Mouse (Mus musculus): ENCODE results near the gene Erc1. TPM values are rescaled to one million over a fixed set of nuclear protein-coding genes. Genes with fewer than 3 reads are reported as not detected.

The Erc1 gene
- polyA plus RNA-seq, 1 experiment from 2014 or later = 22.5 TPM

DNA sequence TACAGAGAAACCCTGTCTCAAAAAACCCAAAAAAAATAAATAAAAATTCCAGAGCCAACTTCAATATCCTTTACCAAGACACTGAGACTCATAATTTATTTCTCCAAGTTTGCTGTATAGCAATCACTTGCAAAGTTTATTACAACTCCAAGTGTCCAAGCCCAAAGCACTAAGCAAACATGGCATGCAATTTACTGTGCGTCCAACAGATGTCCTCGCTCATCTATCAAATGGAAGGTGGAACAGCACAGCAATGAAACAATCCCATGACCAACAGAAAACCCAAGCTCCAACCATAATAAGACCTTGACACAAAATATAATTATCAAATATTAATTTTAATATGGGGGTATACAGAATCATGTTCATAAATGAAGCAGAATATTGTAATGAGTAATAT is 55.4 kb downstream of the Erc1 start:
- H3K9me3 ChIP-seq = no peaks in the 10 kb centered on the region
- peaks cover 14% of the 10 kb centered on the region; the same call in 1 of the 2 replicates for H3K36me3 ChIP-seq
- H3K27ac ChIP-seq = no peak overlapping the region
- H3K4me3 ChIP-seq = no peak overlapping the region
- H3K4me1 ChIP-seq = no peaks in the 10 kb centered on the region
- 53% methylated on average over 2 of the region's 2 CpGs for WGBS
- H3K27me3 ChIP-seq (ENCODE audit: insufficient read depth, poor library complexity, severe bottlenecking) = no peaks in the 10 kb centered on the region
- no peak for DNase-seq (ENCODE audit: low spot score)

DNA sequence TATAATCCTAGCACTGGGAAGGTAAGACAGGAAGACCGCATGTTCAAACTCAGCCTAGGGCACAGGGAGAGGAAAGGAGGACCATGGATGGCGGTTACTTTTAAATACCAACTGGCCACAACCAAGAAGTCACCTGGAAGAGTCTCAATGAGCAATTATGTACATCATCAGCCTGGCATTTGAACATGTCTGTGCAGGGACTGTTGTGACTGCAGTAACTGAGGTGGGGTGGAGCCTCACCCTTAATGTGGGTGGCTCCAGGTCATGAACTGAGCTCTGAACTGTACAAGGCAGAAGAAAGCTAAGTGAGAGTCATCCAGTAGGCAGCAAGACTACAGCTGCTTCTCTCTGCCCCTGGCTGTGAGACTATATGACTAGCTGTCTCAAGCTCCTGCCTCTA is 65.6 kb downstream of the Erc1 start:
- no peaks in the 10 kb centered on the region for H3K27me3 ChIP-seq (ENCODE audit: insufficient read depth, poor library complexity, severe bottlenecking)
- H3K4me3 ChIP-seq = no peak overlapping the region
- 96% methylated on average over 2 of the region's 2 CpGs for WGBS
- H3K36me3 ChIP-seq = peaks cover 6% of the 10 kb centered on the region; the same call in 1 of the 2 replicates
- H3K4me1 ChIP-seq = no peaks in the 10 kb centered on the region
- no peaks in the 10 kb centered on the region for H3K9me3 ChIP-seq
- DNase-seq (ENCODE audit: low spot score) = no peak
- no peak overlapping the region for H3K27ac ChIP-seq

DNA sequence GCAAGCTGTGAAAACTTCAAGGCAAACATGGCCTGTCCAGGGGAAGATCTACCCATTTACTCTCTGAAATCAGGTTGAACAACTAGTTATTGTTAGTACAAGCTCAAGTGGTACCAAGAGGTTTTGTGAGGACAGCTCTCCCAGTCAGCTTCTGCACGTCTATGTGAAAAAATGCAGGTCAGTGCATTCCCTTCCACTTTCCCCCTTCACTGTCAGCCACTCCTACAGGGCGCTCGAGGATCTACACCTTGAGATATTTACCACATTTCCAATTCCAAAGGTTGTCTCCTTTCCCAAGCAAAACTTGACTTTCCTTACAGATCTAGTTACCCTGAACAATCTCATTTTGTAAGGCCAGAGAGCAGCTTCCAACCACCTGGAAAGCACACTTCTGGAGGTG is 66.9 kb downstream of the Erc1 start:
- WGBS = 67% methylated on average over 3 of the region's 3 CpGs
- Histone ChIP-seq H3K4me3 (no peak overlapping the region), H3K27ac (no peak overlapping the region), H3K36me3 (peaks cover 6% of the 10 kb centered on the region; the same call in 1 of the 2 replicates), H3K27me3 (ENCODE audit: insufficient read depth, poor library complexity, severe bottlenecking) (no peaks in the 10 kb centered on the region), H3K9me3 (no peaks in the 10 kb centered on the region), H3K4me1 (no peaks in the 10 kb centered on the region)
- no peak for DNase-seq (ENCODE audit: low spot score)

DNA sequence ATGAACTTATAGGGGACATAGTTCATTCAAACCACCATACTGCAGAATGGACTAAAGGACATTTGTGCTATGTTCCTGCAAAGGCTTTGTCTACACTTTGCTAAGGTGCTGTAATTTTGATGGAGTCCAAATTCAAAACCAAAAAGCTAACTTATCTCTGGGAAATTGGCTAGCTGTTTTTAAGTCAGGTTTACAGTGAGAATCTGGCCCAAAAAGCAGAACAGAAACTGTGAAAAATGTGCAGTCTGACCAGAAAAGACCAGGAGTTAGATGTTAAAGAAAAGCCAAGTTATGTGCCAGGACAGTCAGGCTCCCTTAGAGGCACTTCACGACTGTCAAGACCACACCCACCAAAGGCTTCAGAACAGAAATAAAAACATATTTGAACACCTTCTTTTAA is 79.2 kb downstream of the Erc1 start:
- no peak overlapping the region for H3K27ac ChIP-seq
- H3K27me3 ChIP-seq (ENCODE audit: insufficient read depth, poor library complexity, severe bottlenecking) = no peaks in the 10 kb centered on the region
- no peak overlapping the region for H3K4me3 ChIP-seq
- 62% methylated on average over 1 of the region's 1 CpGs for WGBS
- H3K36me3 ChIP-seq = peaks cover 8% of the 10 kb centered on the region; the same call in 1 of the 2 replicates
- no peak for DNase-seq (ENCODE audit: low spot score)
- H3K9me3 ChIP-seq = no peaks in the 10 kb centered on the region
- H3K4me1 ChIP-seq = no peaks in the 10 kb centered on the region

DNA sequence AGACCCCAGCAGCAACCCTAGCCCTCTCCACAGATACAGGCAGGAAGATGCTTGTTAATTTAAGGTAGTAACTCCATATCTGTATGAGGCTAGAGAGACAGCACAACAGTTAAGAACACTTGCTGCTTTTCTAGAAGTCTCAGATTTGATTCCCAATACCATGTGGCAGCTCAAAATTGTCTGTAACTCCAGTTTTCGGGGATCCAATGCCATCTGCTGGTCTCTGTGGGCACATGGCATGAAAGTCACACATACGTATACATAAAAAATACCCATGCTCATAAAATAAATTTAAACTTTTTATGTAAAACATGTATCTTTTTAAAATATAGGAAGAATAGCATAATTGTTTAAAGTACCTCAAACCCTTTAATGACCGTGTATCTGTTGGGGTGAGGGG is 83.6 kb downstream of the Erc1 start:
- DNase-seq (ENCODE audit: low spot score) = no peak
- 87% methylated on average over 3 of the region's 3 CpGs for whole genome bisulfite sequencing
- Histone ChIP-seq H3K4me1 (no peaks in the 10 kb centered on the region), H3K9me3 (no peaks in the 10 kb centered on the region), H3K27me3 (ENCODE audit: insufficient read depth, poor library complexity, severe bottlenecking) (no peaks in the 10 kb centered on the region), H3K36me3 (peaks cover 6% of the 10 kb centered on the region; the same call in 1 of the 2 replicates), H3K27ac (no peak overlapping the region), H3K4me3 (no peak overlapping the region)

DNA sequence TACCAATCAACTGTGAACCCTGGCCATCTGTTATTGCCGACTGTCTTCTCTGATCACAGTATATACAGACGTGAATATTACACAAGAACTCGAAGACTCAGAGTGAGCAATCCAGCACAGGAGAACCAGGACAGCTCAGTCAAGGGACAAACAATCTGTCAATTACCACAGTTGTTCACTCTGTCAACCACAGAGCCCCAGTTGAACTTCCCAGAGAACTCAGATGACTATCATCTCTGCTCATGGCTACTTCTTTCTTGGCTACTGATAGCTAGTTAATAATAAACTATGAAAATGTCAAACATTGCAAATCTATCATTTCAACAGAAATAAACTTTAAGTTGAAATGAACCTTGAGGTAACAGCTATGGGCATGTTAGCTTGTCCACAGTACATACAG is 88.1 kb downstream of the Erc1 start:
- DNase-seq (ENCODE audit: low spot score) = no peak
- WGBS = 89% methylated on average over 3 of the region's 3 CpGs
- H3K27ac ChIP-seq = no peak overlapping the region

DNA sequence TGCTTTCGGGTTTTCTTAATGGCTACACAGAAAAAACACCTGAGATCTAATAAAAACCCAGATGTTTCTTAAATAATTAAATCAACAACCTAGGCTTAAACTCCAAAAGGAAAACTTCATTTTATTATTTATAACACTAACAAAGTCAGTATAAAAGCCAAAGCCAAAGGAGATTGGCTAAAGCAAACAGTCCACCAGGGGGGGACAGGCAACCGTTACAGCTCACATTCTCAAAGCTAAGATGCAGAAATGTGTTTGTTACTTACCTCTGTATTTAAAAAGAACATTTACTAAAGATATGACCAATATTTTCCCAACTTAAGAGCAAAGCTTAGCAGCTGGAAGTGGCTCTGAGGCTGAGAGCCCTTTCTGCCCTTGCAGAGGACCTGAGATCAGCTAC is 89.5 kb downstream of the Erc1 start:
- no peak for DNase-seq (ENCODE audit: low spot score)
- Histone ChIP-seq H3K27me3 (ENCODE audit: insufficient read depth, poor library complexity, severe bottlenecking) (no peaks in the 10 kb centered on the region), H3K9me3 (no peaks in the 10 kb centered on the region), H3K4me1 (no peaks in the 10 kb centered on the region), H3K36me3 (peaks cover 6% of the 10 kb centered on the region; the same call in 1 of the 2 replicates), H3K27ac (no peak overlapping the region), H3K4me3 (no peak overlapping the region)
- WGBS = 85% methylated on average over 2 of the region's 2 CpGs

More for the DNA sequence above, 88.1 kb downstream of the Erc1 start:
- peaks cover 6% of the 10 kb centered on the region; the same call in 1 of the 2 replicates for H3K36me3 ChIP-seq
- no peaks in the 10 kb centered on the region for H3K9me3 ChIP-seq
- H3K4me3 ChIP-seq = no peak overlapping the region
- no peaks in the 10 kb centered on the region for H3K27me3 ChIP-seq (ENCODE audit: insufficient read depth, poor library complexity, severe bottlenecking)
- no peaks in the 10 kb centered on the region for H3K4me1 ChIP-seq

DNA sequence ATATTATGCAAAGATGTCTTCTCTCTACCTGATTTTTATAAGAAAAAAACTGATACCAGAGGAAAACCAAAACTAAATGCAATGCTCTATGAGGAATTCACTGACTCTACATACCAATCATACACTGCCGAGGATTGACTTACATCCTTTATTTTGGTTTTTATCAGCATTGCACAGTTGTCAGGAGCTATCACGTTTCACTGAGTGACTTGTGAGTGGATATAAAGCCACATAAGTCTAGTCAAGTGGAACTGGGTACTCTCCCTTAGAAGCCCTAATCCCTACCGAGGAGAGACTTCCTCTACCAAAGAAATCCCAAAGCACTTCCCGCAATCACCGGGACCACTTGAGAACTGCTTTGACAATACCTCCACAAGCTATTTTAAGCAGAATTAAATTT is 90.2 kb downstream of the Erc1 start:
- H3K27ac ChIP-seq = no peak overlapping the region

DNA sequence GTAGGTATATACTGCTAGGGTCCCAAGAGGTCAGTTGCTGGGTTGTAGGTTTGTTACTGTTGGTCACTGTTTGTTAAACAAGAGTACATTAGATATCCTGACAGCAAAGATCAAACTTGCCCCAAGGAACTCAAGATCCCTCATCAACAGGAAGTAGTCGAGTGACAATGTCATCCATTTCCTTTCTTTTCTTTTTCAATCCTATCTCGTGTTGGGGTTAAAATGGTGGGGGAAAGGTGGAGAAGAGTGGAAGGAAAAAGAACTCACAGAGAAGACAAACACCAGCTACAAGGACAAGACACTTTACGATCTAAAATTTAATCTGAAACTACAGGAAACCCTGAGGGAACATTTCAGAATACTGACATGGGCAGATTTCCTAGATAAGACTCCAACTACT is 92.1 kb downstream of the Erc1 start:
- peaks cover 15% of the 10 kb centered on the region; the same call in 1 of the 2 replicates for H3K36me3 ChIP-seq
- no peak for DNase-seq (ENCODE audit: low spot score)
- H3K4me3 ChIP-seq = no peak overlapping the region
- H3K4me1 ChIP-seq = no peaks in the 10 kb centered on the region
- H3K27ac ChIP-seq = no peak overlapping the region
- H3K9me3 ChIP-seq = no peaks in the 10 kb centered on the region
- WGBS = 58% methylated on average over 3 of the region's 3 CpGs
- no peaks in the 10 kb centered on the region for H3K27me3 ChIP-seq (ENCODE audit: insufficient read depth, poor library complexity, severe bottlenecking)

More for the DNA sequence above, 90.2 kb downstream of the Erc1 start:
- Histone ChIP-seq H3K27me3 (ENCODE audit: insufficient read depth, poor library complexity, severe bottlenecking) (no peaks in the 10 kb centered on the region), H3K36me3 (peaks cover 10% of the 10 kb centered on the region; the same call in 1 of the 2 replicates), H3K4me1 (no peaks in the 10 kb centered on the region), H3K9me3 (no peaks in the 10 kb centered on the region), H3K4me3 (no peak overlapping the region)
- WGBS = 57% methylated on average over 5 of the region's 5 CpGs
- no peak for DNase-seq (ENCODE audit: low spot score)

DNA sequence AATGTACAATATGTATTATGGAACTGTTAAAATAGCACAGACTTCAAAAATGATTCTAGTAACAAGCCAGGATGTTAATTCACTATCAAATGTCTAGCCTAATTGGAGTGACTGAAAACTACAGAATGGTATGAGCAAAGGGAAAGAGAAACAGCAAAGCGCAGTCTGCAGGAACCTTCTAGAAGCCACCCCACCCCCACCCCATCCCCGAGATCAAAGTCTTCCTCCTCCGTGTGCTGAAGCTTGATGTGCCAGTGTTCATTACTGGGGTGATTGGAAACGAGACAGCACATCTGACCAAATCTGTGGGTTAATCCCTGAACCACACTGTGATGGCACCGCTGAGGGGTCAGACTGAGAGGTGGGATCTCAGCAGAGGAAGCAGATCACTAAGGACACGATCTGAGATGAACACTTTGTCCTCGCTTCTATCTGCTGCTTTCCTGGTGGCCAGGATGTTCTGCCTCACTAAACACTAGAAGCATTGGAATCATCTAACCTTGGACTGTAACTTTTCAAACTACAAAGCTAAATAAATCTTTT is 98.8 kb downstream of the Erc1 start:
- H3K4me1 ChIP-seq = no peaks in the 10 kb centered on the region
- no peak overlapping the region for H3K4me3 ChIP-seq
- H3K27me3 ChIP-seq (ENCODE audit: insufficient read depth, poor library complexity, severe bottlenecking) = no peaks in the 10 kb centered on the region
- DNase-seq (ENCODE audit: low spot score) = no peak
- H3K36me3 ChIP-seq = peaks cover 38% of the 10 kb centered on the region
- 87% methylated on average over 7 of the region's 7 CpGs for WGBS
- no peaks in the 10 kb centered on the region for H3K9me3 ChIP-seq
- no peak overlapping the region for H3K27ac ChIP-seq

DNA sequence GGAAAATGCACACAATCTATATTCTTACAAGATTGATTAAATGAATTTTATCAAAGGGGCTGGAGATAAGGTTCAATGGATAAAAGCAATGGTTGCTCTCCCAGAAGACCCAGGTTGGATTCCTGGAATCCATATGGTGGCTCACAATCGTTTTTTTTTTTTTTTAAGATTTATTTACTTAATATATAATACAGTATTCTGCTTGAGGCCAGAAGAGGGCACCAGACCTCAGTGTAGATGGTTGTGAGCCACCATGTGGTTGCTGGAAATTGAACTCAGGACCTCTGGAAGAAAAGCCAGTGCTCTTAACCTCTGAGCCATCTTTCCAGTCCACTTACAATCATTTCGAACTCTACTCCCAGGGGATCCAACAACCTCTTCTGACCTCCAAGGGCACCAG is 106.1 kb downstream of the Erc1 start:
- H3K4me1 ChIP-seq = no peaks in the 10 kb centered on the region
- no peak for DNase-seq (ENCODE audit: low spot score)
- no peaks in the 10 kb centered on the region for H3K9me3 ChIP-seq
- no peaks in the 10 kb centered on the region for H3K27me3 ChIP-seq (ENCODE audit: insufficient read depth, poor library complexity, severe bottlenecking)
- WGBS = 88% methylated on average over 2 of the region's 2 CpGs
- peaks cover 28% of the 10 kb centered on the region for H3K36me3 ChIP-seq
- H3K4me3 ChIP-seq = no peak overlapping the region
- no peak overlapping the region for H3K27ac ChIP-seq

DNA sequence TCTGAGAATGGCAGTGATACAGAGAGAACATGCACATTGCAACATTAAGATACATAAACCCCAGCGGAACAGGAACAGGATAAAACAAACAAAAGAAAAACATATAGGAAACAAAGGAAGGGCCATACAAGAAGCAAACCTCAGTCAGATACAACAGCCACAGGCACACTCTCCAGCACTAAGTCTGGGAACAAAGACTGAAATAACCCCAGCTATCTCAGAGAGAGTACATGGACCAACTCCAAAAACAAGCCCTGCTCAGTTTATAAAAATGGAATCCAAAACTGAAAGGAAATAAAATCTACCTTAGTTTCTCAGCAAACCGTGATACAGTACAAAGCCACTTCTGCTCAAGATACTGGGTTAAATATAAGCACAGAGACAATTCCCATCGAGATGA is 107.4 kb downstream of the Erc1 start:
- DNase-seq (ENCODE audit: low spot score) = no peak
- H3K4me3 ChIP-seq = no peak overlapping the region
- H3K9me3 ChIP-seq = no peaks in the 10 kb centered on the region
- 90% methylated on average over 3 of the region's 3 CpGs for WGBS
- no peaks in the 10 kb centered on the region for H3K27me3 ChIP-seq (ENCODE audit: insufficient read depth, poor library complexity, severe bottlenecking)
- H3K36me3 ChIP-seq = peaks cover 26% of the 10 kb centered on the region
- H3K27ac ChIP-seq = no peak overlapping the region
- no peaks in the 10 kb centered on the region for H3K4me1 ChIP-seq

DNA sequence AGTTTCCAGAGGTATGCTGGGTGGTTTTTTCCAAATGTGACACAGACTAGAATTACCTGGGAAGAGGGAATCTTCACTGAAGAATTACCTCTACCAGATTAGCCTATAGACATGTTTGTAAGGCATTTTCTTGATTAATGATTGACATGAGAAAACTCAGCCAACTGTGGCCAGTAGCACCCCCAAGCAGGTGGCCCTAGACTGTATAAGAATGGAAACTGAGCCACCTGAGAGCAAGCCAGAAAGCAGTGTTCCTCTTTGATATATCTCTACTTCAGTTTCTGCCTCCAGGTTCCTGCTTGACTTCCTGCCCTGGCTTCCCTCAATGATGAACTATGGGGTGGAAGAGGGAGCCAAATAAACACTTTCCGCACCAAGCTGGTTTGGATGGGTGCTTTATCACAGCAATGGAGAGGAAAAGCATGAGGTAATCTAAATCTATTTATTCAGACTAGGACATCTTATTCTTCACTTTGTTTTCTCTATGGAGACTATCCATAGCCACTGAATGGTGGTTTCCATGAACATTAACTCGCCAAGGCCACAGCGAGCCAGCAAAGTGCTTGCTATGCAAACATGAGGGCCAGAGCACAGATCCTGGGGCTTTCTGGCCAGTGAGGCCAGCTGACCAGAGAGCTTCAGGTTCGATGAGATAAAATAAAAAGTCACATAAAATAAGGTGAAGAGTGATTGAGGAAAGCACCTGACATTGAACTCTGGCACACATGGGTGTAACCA is 109.2 kb downstream of the Erc1 start:
- Histone ChIP-seq H3K9me3 (no peaks in the 10 kb centered on the region), H3K27ac (no peak overlapping the region), H3K4me1 (no peaks in the 10 kb centered on the region), H3K4me3 (no peak overlapping the region), H3K27me3 (ENCODE audit: insufficient read depth, poor library complexity, severe bottlenecking) (no peaks in the 10 kb centered on the region), H3K36me3 (peaks cover 26% of the 10 kb centered on the region)
- DNase-seq (ENCODE audit: low spot score) = no peak
- WGBS = 88% methylated on average over 4 of the region's 4 CpGs
